Comparison of ENCODE assay signal across 8 mouse cellular contexts in genomic region chr1:191084951-191085559, GRCm38 (mm10). TPM values are rescaled to one million over a fixed set of nuclear protein-coding genes. Genes with fewer than 3 reads are reported as not detected.
DNase-seq lines count a peak whose midpoint lies in the region; ATAC-seq and TF ChIP-seq lines count a peak whose summit lies in the region.

No protein-coding gene starts in this region.

- ATAC-seq in CD4-positive, CD25-positive, alpha-beta regulatory T cell, adult 4 months: no peak
- ATAC-seq in kidney, embryonic 15.5 days (replicated peaks; ENCODE audit: low FRiP score): no peak
- no peak for ATAC-seq in liver, embryonic 13.5 days (ENCODE audit: low read depth)

- H3K4me2 ChIP-seq in kidney, embryonic 15.5 days: no peak overlapping the region
- H3K4me2 ChIP-seq in liver, embryonic 13.5 days: no peak overlapping the region

- peaks cover 51% of the 10 kb centered on the region for H3K36me3 ChIP-seq in kidney, embryonic 15.5 days
- H3K36me3 ChIP-seq in E14TG2a.4 (ENCODE audit: insufficient read depth, low read length): peaks cover 68% of the 10 kb centered on the region
- H3K36me3 ChIP-seq in liver, embryonic 13.5 days: peaks cover 62% of the 10 kb centered on the region
- peaks cover 2% of the 10 kb centered on the region; the same call in 1 of the 2 replicates for H3K36me3 ChIP-seq in small intestine, adult 2 months (ENCODE audit: control insufficient read depth, insufficient read depth, low read length)

- no peak for TF ChIP-seq POLR2A in small intestine, adult 2 months (IDR thresholded peaks at IDR 0.05; ENCODE audit: low read depth, low read length)

- no peaks in the 10 kb centered on the region for H3K9me3 ChIP-seq in kidney, embryonic 15.5 days (replicated peaks)
- H3K9me3 ChIP-seq in E14TG2a.4 (ENCODE audit: low read length): peaks cover 34% of the 10 kb centered on the region
- no peaks in the 10 kb centered on the region for H3K9me3 ChIP-seq in liver, embryonic 13.5 days (replicated peaks)

- H3K4me3 ChIP-seq in kidney, embryonic 15.5 days (replicated peaks): no peak overlapping the region
- H3K4me3 ChIP-seq in E14TG2a.4 (replicated peaks; ENCODE audit: low read length): no peak overlapping the region
- H3K4me3 ChIP-seq in liver, embryonic 13.5 days (replicated peaks): no peak overlapping the region
- H3K4me3 ChIP-seq in small intestine, adult 2 months (ENCODE audit: low read depth, low read length): no peak overlapping the region

- no peak overlapping the region for H3K9ac ChIP-seq in kidney, embryonic 15.5 days
- H3K9ac ChIP-seq in liver, embryonic 13.5 days: no peak overlapping the region

- no peak overlapping the region for H3K27ac ChIP-seq in kidney, embryonic 15.5 days
- no peak overlapping the region for H3K27ac ChIP-seq in liver, embryonic 13.5 days
- H3K27ac ChIP-seq in small intestine, adult 2 months (ENCODE audit: insufficient read depth, low read depth, low read length): no peak overlapping the region

- WGBS in kidney, embryonic 15.5 days: 74% methylated on average over 5 of the region's 5 CpGs
- 58% methylated on average over 5 of the region's 5 CpGs for WGBS in liver, embryonic 13.5 days (ENCODE audit: insufficient replicate concordance)
- WGBS in small intestine, adult 2 months: 66% methylated on average over 5 of the region's 5 CpGs

- DNase-seq in CD4-positive, CD25-positive, alpha-beta regulatory T cell, adult 2 months (ENCODE audit: low read depth, low spot score): peak; percentile 66
- DNase-seq in kidney, adult 11 months: peak; percentile 23
- DNase-seq in embryo, embryonic 10.5 days (ENCODE audit: low spot score): peak; percentile 74
- DNase-seq in liver, embryonic 13.5 days: peak; percentile 34

- H3K4me1 ChIP-seq in kidney, embryonic 15.5 days: 0 out of 2 replicates have a peak, but pooled peaks cover 4% of the 10 kb centered on the region
- peaks cover 30% of the 10 kb centered on the region for H3K4me1 ChIP-seq in E14TG2a.4 (replicated peaks; ENCODE audit: low read depth, low read length)
- H3K4me1 ChIP-seq in liver, embryonic 13.5 days (replicated peaks): peaks cover 39% of the 10 kb centered on the region
- no peaks in the 10 kb centered on the region for H3K4me1 ChIP-seq in small intestine, adult 2 months (ENCODE audit: control insufficient read depth, insufficient read depth, insufficient read length, low read length)

- TF ChIP-seq CTCF in E14TG2a.4 (conservative IDR thresholded peaks at IDR 0.05; ENCODE audit: low read length): peak; percentile 72
- peak; percentile 55; the same call in 1 of the 2 replicates for TF ChIP-seq CTCF in small intestine, adult 2 months (IDR thresholded peaks at IDR 0.05; ENCODE audit: extremely low read depth, insufficient read length, insufficient replicate concordance, low read depth, low read length)

- no peaks in the 10 kb centered on the region for H3K27me3 ChIP-seq in kidney, embryonic 15.5 days
- H3K27me3 ChIP-seq in E14TG2a.4 (ENCODE audit: insufficient read depth, low read length): no peaks in the 10 kb centered on the region
- H3K27me3 ChIP-seq in liver, embryonic 13.5 days: no peaks in the 10 kb centered on the region
- no peaks in the 10 kb centered on the region for H3K27me3 ChIP-seq in small intestine, adult 2 months (ENCODE audit: control insufficient read depth, insufficient read depth, low read length)

RNA-seq across cellular contexts. Expression of gene Batf3, which starts 12.6 kb away (rescaled TPM):
- polyA plus RNA-seq in CD4-positive, CD25-positive, alpha-beta regulatory T cell, adult 4 months (2017; shearing (Covaris generic)): not detected
- 12.5 and 13.7 TPM in 2 replicates for polyA plus RNA-seq in kidney, embryonic 15.5 days (2015; fragmentation: Nextera tagmentation; extraction: Ambion mirVana)
- 2.6 and 3.1 TPM in 2 replicates for polyA plus RNA-seq in liver, embryonic 13.5 days (2015; fragmentation: Nextera tagmentation; extraction: Ambion mirVana)
- polyA plus RNA-seq in small intestine, adult 2 months (2012; rRNA removed): 5.7 and 11.5 TPM in 2 replicates

RNA-seq across cellular contexts. Expression of gene Nsl1, which starts 22.2 kb away (rescaled TPM):
- polyA plus RNA-seq in CD4-positive, CD25-positive, alpha-beta regulatory T cell, adult 4 months (2017; shearing (Covaris generic)): 1 to 10 TPM; 1.6 to 3.7 TPM
- polyA plus RNA-seq in kidney, embryonic 15.5 days (2015; fragmentation: Nextera tagmentation; extraction: Ambion mirVana): 22.1 and 23.1 TPM in 2 replicates
- 16.7 and 18.1 TPM in 2 replicates for polyA plus RNA-seq in liver, embryonic 13.5 days (2015; fragmentation: Nextera tagmentation; extraction: Ambion mirVana)
- 1.4 and 1.6 TPM in 2 replicates for polyA plus RNA-seq in small intestine, adult 2 months (2012; rRNA removed)

RNA-seq across cellular contexts. Expression of gene Tatdn3, which starts 22.3 kb away (rescaled TPM):
- polyA plus RNA-seq in CD4-positive, CD25-positive, alpha-beta regulatory T cell, adult 4 months (2017; shearing (Covaris generic)): 10 to 100 TPM; 10.8 to 11.5 TPM
- polyA plus RNA-seq in kidney, embryonic 15.5 days (2015; fragmentation: Nextera tagmentation; extraction: Ambion mirVana): 12.8 and 13.8 TPM in 2 replicates
- 8.6 and 10.3 TPM in 2 replicates for polyA plus RNA-seq in liver, embryonic 13.5 days (2015; fragmentation: Nextera tagmentation; extraction: Ambion mirVana)
- polyA plus RNA-seq in small intestine, adult 2 months (2012; rRNA removed): 0.65 and 2.0 TPM in 2 replicates

RNA-seq across cellular contexts. Expression of gene Spata45, which starts 48.6 kb away (rescaled TPM):
- polyA plus RNA-seq in CD4-positive, CD25-positive, alpha-beta regulatory T cell, adult 4 months (2017; shearing (Covaris generic)): not detected
- polyA plus RNA-seq in kidney, embryonic 15.5 days (2015; fragmentation: Nextera tagmentation; extraction: Ambion mirVana): not detected in 2 replicates
- polyA plus RNA-seq in liver, embryonic 13.5 days (2015; fragmentation: Nextera tagmentation; extraction: Ambion mirVana): not detected in 2 replicates
- polyA plus RNA-seq in small intestine, adult 2 months (2012; rRNA removed): not detected in 2 replicates

RNA-seq across cellular contexts. Expression of gene Flvcr1, which starts 59.1 kb away (rescaled TPM):
- polyA plus RNA-seq in CD4-positive, CD25-positive, alpha-beta regulatory T cell, adult 4 months (2017; shearing (Covaris generic)): 10 to 100 TPM in 1 of 2 experiments, 1 to 10 TPM in 1; 5.6 to 10.8 TPM
- polyA plus RNA-seq in kidney, embryonic 15.5 days (2015; fragmentation: Nextera tagmentation; extraction: Ambion mirVana): 6.7 and 7.1 TPM in 2 replicates
- 4.3 and 5.0 TPM in 2 replicates for polyA plus RNA-seq in liver, embryonic 13.5 days (2015; fragmentation: Nextera tagmentation; extraction: Ambion mirVana)
- 37.3 and 86.3 TPM in 2 replicates for polyA plus RNA-seq in small intestine, adult 2 months (2012; rRNA removed)

Comparison
In these comparisons a context has a peak if more than half of its experiments do, and no peak if none do; other contexts are left out.
1. DNase-seq: peak in every context shown above with its lines; median percentile 74 in embryo, embryonic 10.5 days; 66 in CD4-positive, CD25-positive, alpha-beta regulatory T cell, adult 2 months; 34 in liver, embryonic 13.5 days; 23 in kidney, adult 11 months.